Mouse (Mus musculus) macrophage (primary cell): ENCODE measurements around the gene Gm13275. TPM values are rescaled to one million over a fixed set of nuclear protein-coding genes. Genes with fewer than 3 reads are reported as not detected.
"Not testable (repeated sequence)": the region's sequence is repeated elsewhere in the genome, so short reads cannot be mapped to it uniquely, and the experiment has no call there.

Source experiments
- H3K27ac ChIP-seq: fragments of 350-480 bp; formaldehyde crosslinking; 2 replicates; pipeline ENCODE4 v1.9.0; 2021
- H3K36me3 ChIP-seq: fragments of 350-480 bp; formaldehyde crosslinking; 2 replicates; pipeline ENCODE4 v1.9.0; 2021; ENCODE audit errors: inconsistent target
- H3K4me3 ChIP-seq: fragments of 350-480 bp; formaldehyde crosslinking; 2 replicates; pipeline ENCODE4 v1.9.0; 2021; ENCODE audit errors: inconsistent target
- H3K79me2 ChIP-seq: fragments of 350-480 bp; formaldehyde crosslinking; 2 replicates; pipeline ENCODE4 v1.9.0; 2021; ENCODE audit errors: inconsistent target
- WGBS: methylation state at CpG from one replicate; pipeline ENCODE4 v1.1.7; 2026; ENCODE audit warnings: inconsistent platforms; ENCODE audit not compliant: missing documents; 5-methylcytosine and 5-hydroxymethylcytosine counted together
- polyA plus RNA-seq: library from polyadenylated mRNA; stranded (reverse); fragments of 250-400 nt; gene quantifications from 3 replicates; pipeline ENCODE4 v1.2.4, GENCODE M21; 2018; ENCODE audit warnings: inconsistent platforms

Gene Gm13275
- polyA plus RNA-seq, 1 experiment from 2014 or later, result not detected

DNA sequence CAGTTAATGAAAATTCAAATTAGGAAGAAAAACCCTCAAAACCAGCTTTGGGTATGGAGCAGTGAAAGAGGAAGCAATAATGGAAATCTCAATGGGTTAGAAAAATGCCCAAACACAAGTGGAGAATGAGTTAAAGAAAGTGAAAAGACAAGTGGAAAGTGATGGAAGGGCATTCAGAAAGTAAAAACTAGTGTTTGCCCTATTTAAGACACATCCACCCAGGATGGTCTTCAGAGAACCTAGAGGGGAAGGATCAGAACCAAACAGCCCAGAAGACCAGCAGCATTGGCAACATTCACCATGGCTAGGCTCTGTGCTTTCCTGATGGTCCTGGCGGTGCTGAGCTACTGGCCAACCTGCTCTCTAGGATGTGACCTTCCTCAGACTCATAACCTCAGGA lies 40.9 kb downstream of the Gm13275 start, which contains the start of gene Ifna5:
Ifna5 (plus strand) TSS at position 301 of the 400 bp plus-strand sequence.
- not testable (repeated sequence) for H3K36me3 ChIP-seq, H3K27ac ChIP-seq, H3K79me2 ChIP-seq, H3K4me3 ChIP-seq
- WGBS, result 71% methylated on average over 1 of the region's 1 CpGs

DNA sequence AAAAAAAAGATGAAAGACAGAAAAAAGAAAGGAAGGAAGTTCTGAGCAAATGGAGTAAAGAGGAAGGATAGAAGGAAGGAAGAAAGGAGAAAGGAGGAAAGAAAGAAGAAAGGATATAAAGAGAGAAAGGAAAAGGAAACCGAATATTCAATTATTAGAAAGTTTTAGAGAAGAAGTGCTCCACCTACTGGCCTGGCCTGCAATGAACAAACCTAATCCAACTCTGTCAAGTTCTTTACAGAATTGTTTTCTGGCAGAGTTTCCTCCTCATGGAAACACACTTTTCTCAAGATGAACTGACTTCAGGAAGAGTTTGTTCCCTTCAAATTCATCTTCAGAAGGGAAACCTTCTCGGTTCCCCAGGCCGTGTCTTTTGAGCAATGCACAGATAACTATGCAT lies 44.5 kb downstream of the Gm13275 start:
- Histone ChIP-seq H3K79me2 (no peaks in the 10 kb centered on the region), H3K36me3 (no peaks in the 10 kb centered on the region), H3K4me3 (no peak overlapping the region), H3K27ac (no peak overlapping the region)
- 26% methylated on average over 3 of the region's 3 CpGs for whole genome bisulfite sequencing

DNA sequence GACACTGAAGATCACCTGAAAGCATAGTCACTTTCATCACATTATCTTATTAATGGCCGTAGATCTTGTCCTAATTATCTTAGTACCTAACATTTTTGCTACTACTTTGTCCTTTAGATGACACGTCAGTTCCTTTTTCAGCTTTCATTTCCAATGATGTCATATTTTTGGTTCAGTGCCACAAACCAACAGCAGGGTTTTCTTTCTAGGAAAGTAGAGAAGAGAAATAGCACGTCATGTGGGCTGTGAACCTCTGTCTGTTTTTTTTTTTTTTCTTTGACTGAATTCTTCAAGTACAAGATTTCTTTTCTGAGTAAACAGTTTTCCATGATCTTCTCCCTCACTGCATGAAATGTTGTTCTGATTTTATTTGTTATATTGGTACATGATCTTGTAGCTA lies 45.8 kb downstream of the Gm13275 start:
- 19% methylated on average over 3 of the region's 3 CpGs for WGBS
- Histone ChIP-seq H3K27ac (no peak overlapping the region), H3K4me3 (no peak overlapping the region), H3K36me3 (no peaks in the 10 kb centered on the region), H3K79me2 (no peaks in the 10 kb centered on the region)

DNA sequence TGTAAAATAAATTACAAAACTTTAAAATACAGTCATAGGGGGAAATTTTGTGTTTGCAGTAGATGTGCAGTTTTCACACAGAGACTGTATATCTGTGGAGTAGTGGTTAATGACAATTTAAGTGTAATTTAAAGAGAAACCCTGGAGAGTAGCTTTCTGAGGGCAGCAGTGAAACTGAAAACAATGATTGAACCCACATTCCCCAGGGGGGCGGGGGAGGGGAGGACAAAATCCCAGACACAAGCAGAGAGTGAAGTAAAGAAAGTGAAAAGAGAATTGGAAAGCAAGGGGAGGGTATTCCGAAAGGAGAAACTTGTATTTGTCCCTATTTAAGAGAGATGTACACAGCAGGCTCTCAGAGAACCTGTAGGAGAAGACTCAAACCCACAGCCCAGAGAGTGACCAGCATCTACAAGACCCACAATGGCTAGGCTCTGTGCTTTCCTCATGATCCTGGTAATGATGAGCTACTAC lies 47.2 kb downstream of the Gm13275 start, which contains the start of gene Ifna4:
Ifna4 (plus strand) TSS at position 424 of the 474 bp plus-strand sequence.
- 83% methylated on average over 2 of the region's 2 CpGs for WGBS
- H3K36me3 ChIP-seq, result no peaks in the 10 kb centered on the region
- H3K79me2 ChIP-seq, result no peaks in the 10 kb centered on the region
- H3K4me3 ChIP-seq, result no peak within 1 kb of the TSS
- no peak within 1 kb of the TSS for H3K27ac ChIP-seq

Other genes with a start within 250 kb of the Gm13275 start
- gene Ifna15, start 236.2 kb upstream of the Gm13275 start, polyA plus RNA-seq, result not detected in 3 replicates
- not detected in 3 replicates for gene Ifna14, start 222.7 kb upstream of the Gm13275 start, polyA plus RNA-seq
- gene Ifna9, start 202.1 kb upstream of the Gm13275 start, polyA plus RNA-seq, result not detected in 3 replicates
- gene Ifna12, start 191.1 kb upstream of the Gm13275 start, polyA plus RNA-seq, result not detected in 3 replicates
- gene C87499, start 160.1 kb upstream of the Gm13275 start, polyA plus RNA-seq, result not detected in 3 replicates
- not detected in 3 replicates for gene Ifna13, start 150.0 kb upstream of the Gm13275 start, polyA plus RNA-seq
- gene Ifna16, start 117.6 kb upstream of the Gm13275 start, polyA plus RNA-seq, result not detected in 3 replicates
- gene Ifna2, start 110.6 kb upstream of the Gm13275 start, polyA plus RNA-seq, result not detected in 3 replicates
- not detected in 3 replicates for gene Ifnab, start 103.1 kb upstream of the Gm13275 start, polyA plus RNA-seq
- 0.47 TPM in 1 of 3 replicates, not detected in the others for gene Gm26566, start 72.7 kb upstream of the Gm13275 start, polyA plus RNA-seq
- 50.3 to 101 TPM (median 75.4 TPM) in 3 replicates for gene Klhl9, start 72.0 kb upstream of the Gm13275 start, polyA plus RNA-seq
- not detected in 3 replicates for gene Gm13271, start 39.6 kb upstream of the Gm13275 start, polyA plus RNA-seq
- not detected in 3 replicates for gene Gm13283, start 34.4 kb upstream of the Gm13275 start, polyA plus RNA-seq
- gene Gm13290, start 20.7 kb upstream of the Gm13275 start, polyA plus RNA-seq, result not detected in 3 replicates
- gene Gm13289, start 17.6 kb upstream of the Gm13275 start, polyA plus RNA-seq, result not detected in 3 replicates
- gene Gm13272, start 14.6 kb upstream of the Gm13275 start, polyA plus RNA-seq, result not detected in 3 replicates
- not detected in 3 replicates for gene Ifnz, start 12.4 kb upstream of the Gm13275 start, polyA plus RNA-seq
- gene Gm13276, start 8.8 kb upstream of the Gm13275 start, polyA plus RNA-seq, result not detected in 3 replicates
- not detected in 3 replicates for gene Gm13277, start 5.9 kb upstream of the Gm13275 start, polyA plus RNA-seq
- gene Gm13278, start 2.9 kb upstream of the Gm13275 start, polyA plus RNA-seq, result not detected in 3 replicates
- not detected in 3 replicates for gene Gm13279, start 2.9 kb downstream of the Gm13275 start, polyA plus RNA-seq
- gene Gm13285, start 5.2 kb downstream of the Gm13275 start, polyA plus RNA-seq, result not detected in 3 replicates
- not detected in 3 replicates for gene Gm13287, start 8.8 kb downstream of the Gm13275 start, polyA plus RNA-seq
- gene Gm13288, start 11.0 kb downstream of the Gm13275 start, polyA plus RNA-seq, result not detected in 3 replicates
- not detected in 3 replicates for gene Ifna7, start 21.7 kb downstream of the Gm13275 start, polyA plus RNA-seq
- not detected in 3 replicates for gene Ifna11, start 25.5 kb downstream of the Gm13275 start, polyA plus RNA-seq
- gene Ifna6, start 32.9 kb downstream of the Gm13275 start, polyA plus RNA-seq, result not detected in 3 replicates
- not detected in 3 replicates for gene Ifna5, start 41.0 kb downstream of the Gm13275 start, polyA plus RNA-seq
- gene Ifna4, start 47.4 kb downstream of the Gm13275 start, polyA plus RNA-seq, result not detected in 3 replicates
- not detected in 3 replicates for gene Ifna1, start 55.6 kb downstream of the Gm13275 start, polyA plus RNA-seq
- gene Ifne, start 85.7 kb downstream of the Gm13275 start, polyA plus RNA-seq, result not detected in 3 replicates